Mouse (Mus musculus) kidney, adult 18-20 months (tissue): Measurements from ENCODE around the gene Cass4.

Experiments used
- DNase-seq: peaks from one replicate; pipeline ENCODE4 v3.0.0; 2021

Cass4 gene

DNA sequence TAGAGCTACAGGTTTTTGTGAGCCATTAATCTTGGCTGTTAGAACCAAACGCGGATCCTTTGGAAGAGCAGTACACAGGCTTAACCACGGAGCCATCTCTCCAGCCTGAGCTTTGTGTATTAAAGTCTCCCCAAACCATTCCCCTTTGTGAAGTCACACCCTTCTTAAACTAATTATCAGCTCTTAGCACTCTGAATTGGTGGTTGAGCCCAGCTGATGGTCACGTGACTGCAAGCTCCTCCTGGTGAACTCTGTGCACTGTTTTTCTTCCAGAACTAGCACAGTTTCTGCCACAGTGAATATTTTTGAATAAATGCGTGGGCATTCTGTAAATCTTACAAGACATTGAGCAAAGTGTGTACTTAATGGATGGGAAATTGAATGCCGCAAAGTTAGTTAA is 47.6 kb downstream of the Cass4 start:
- no peak for DNase-seq

DNA sequence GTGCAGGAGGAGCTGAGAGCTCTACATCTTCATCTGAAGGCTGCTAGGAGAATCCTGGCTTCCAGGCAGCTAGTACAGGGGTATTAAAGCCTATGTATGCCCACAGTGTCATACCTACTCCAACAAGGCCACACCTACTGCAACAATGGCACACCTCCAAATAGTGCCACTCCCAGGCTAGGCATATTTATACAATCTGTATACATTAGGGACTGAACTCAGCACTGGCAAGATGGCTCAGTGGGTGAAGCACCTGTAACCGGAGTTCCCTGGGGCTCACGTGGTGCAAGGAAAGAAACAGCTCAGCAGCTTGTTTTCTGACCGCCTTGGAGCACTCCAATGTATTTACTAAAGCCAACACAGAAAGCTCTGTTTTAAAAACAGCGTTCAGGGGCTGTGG is 52.0 kb downstream of the Cass4 start:
- no peak for DNase-seq

DNA sequence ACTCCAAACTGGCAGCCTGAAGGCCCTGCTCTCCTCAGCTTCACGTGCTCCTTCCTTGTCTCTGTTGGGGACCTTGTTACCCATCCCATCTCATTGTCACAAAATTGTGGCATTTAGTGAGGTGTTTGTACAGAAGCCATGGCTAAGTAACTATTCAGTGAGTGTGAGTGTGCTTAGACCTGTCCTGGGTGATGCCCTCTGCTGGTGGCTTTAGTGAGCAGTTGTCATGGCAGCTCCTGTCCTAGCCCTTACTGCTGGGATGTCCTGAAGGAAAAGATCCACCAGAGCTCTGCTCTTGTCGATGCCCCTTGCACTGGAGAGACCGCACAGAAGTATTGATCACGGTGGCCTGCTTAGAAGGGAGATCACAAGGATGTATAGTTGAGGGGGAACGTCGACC is 53.7 kb downstream of the Cass4 start:
- peak; percentile 23 for DNase-seq

GRCm38 (mm10) chr2:172448329-172448728 is 54.7 kb downstream of the Cass4 start:
- no peak for DNase-seq

- DNase-seq: no peak
Measured at GRCm38 (mm10) chr2:172450640-172451039, 57.0 kb downstream of the Cass4 start.

- no peak for DNase-seq
Measured at GRCm38 (mm10) chr2:172452031-172452430, 58.4 kb downstream of the Cass4 start.

DNA sequence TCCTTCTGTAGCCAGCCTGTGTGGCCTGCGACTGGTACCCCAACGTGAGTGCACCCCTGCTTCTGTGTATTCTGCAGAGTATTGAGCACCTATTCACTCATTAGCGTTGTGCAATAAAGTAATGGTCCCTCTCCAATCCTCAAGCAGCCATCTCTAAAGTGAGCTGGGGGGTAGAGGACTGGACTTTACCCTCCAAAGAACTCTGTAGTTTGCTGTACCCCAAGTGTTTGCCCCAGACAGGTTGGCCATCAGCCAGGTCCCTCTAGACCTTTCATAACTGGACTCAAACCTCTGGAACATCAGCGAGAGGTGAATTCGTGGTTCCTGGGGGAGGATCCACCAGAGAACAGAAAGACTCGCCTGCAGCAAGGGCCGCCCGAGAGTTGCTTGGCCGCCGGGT is 58.9 kb downstream of the Cass4 start:
- DNase-seq: no peak

DNA sequence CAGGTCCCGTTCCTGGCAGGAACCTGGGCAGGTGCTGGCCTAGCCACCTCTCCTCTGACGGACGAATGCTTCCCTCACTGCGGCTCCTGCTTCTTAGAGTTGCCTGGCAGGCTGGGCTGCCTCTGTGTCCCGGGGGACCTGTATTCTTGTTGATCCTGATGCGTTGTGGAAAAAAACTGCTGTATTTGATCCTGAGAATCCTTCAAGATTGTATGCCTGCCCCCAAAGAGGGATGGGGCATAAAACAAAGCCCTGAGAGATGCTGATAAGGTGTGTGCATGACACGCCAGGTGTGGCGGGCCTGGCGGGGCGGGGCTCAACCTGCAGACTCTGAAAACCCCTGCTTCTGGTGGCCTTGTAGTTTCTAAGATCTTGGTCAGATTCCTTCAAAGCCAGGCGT is 64.9 kb downstream of the Cass4 start, which contains the start of gene Gcnt7:
Gene Gcnt7, minus strand, starts transcription at position 101 of the 400 bp plus-strand sequence.
- no peak for DNase-seq

- DNase-seq: no peak
Measured at GRCm38 (mm10) chr2:172460647-172461046, 67.1 kb downstream of the Cass4 start.

DNA sequence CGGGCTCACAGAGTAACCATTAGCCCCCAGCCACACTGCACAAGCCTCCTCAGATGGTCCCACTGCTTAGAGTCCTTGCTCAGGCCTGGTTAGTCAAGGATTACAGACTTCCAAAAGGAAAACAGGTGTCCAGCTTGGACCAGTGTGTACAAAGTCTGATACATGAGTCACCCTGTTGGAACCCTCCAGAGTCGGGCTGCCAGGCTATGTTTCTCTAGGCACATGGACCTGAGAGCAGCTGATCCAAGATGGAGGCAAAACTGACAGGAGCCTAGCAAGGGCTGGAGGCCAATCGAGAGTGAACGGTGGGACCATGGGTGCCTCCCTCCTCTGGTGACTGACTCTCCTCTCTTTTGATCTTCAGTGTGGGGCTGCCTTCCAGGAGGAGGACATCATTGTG is 69.2 kb downstream of the Cass4 start:
- no peak for DNase-seq

GRCm38 (mm10) chr2:172466427-172467132 is 73.0 kb downstream of the Cass4 start:
- peak; percentile 55 for DNase-seq

DNA sequence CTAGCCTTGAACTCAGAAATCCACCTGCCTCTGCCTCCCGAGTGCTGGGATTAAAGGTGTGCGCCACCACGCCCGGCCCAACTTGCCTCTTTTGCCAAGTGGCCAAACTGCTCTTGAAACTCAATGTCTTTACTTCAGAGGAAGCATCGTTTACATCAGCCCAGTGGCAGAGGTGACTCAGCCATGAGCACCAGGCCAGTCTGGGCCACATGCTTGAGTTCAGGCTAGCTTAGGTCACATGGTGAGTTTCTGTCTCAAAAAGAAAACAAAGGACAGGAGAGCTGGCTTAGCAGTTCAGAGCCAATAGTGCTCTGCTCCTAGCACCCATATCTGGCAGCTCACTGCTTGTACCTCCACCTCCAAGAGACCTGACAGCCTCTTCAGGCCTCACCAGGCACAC is 73.6 kb downstream of the Cass4 start:
- DNase-seq: no peak

DNA sequence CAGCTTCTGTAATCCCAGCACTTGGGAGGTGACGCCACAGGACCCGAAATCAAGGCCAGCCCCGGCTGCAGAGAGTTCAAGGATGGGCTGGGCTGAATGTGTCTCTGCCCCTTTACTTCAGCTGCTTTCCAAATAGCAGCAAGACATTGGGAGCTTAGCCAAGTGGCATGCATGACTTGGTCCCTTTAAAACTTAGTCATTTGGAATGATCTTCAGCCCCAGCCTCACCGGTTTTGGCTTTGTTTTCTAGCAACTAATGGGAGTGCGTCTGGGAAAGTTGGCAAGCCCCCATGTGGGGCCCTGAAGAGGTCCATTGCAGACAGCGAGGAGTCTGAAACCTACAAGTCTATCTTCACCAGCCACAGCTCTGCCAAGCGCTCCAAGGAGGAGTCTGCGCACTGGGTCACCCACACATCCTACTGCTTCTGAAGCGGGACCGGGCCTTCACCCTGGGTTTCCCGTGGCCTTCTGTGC is 74.8 kb downstream of the Cass4 start:
- DNase-seq: peak; percentile 65

GRCm38 (mm10) chr2:172472318-172472717 is 78.7 kb downstream of the Cass4 start, which contains the start of gene Fam209:
Gene Fam209, plus strand, starts transcription at chr2:172472520.
- DNase-seq: no peak

DNA sequence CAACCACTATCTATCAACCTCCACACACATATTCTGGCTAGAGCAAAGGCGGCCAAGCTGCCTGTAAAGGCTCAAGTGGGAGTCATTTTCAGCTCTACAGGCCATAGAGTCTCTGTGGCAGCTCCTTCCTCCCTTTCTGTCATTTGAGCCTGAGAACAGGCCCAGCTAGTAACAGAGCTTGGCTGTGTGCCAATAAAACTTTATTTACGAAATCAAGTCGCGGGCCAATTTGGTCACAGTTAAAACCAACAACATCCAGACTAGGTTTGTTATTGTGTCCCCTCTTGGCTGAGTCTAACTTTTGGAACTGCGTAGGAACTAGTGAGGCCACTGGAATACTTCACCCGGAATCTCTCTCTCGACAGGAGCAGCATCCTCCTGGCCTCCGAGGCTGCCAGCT is 80.0 kb downstream of the Cass4 start:
- no peak for DNase-seq

- peak; percentile 23 for DNase-seq
Measured at GRCm38 (mm10) chr2:172474970-172475369, 81.4 kb downstream of the Cass4 start.

DNA sequence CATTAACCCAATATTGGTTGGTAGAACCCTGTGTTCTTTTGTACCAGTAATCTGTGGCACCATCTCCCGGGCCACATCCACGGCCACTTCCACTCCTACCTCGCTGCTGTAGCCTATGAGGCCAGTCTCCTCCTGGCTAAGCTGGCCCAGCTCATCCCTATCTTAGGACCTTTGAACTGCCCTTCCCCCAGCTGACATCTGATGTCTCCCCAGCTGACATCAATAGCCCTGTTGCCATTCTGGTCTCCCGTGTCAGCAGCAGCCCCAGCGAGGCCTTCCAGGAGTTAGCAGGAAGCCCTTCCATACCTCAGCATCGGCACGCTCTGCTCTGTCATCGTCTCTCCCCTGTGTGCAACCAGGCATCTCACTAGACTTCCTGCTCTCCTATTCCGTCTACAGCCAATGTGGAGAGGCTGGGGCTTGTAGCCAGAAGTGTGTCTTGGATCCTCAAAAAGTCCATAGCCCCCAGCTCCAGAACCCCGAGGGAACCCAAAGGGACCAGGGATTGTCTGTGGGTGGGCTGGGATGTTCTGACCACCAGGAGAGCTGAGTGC is 83.2 kb downstream of the Cass4 start:
- DNase-seq: no peak

- no peak for DNase-seq
Measured at GRCm38 (mm10) chr2:172477350-172477749, 83.8 kb downstream of the Cass4 start.

DNA sequence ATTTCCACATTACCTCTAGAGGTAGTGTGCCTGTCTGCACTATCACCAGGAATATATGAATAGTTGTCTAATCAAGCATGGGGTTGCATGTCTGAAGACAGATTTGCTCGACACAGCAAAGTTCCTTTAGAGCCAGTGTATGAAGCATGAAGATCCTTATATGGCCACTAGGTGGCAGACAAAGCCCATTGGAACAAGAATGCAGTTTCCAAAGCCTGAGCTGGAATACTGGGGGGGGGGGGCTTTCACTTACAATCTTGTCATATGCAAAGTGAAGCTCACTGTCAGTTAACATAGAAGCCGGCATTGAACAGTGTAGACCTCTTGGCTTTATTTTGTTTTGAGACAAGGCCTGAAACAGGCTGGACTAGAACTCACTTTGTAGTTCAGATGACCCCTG is 84.3 kb downstream of the Cass4 start:
- DNase-seq: peak; percentile 26

DNA sequence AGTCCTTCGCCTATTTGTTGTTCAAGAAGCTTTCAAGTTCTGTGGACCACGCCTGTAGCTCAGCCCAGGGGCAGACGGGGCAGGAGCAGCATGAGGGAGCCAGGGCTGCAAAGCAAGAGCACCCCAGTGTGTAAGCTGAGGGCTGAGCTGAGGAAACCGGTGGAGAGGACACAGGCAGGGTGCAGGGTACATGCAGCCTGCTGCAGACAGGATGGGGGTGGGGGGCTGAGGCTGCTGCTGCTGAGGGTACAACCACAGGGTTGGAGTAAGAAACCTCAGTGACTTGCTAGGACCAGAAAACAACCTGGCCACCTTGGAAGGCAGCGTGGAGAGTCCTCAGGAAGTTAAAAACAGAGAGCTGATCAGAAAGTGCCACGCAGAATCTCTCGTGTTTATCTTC is 86.7 kb downstream of the Cass4 start:
- DNase-seq: no peak

- no peak for DNase-seq
Measured at GRCm38 (mm10) chr2:172481654-172482385, 88.2 kb downstream of the Cass4 start.
